Mouse (Mus musculus): Measurements from ENCODE around the gene Ednra. TPM values are rescaled to one million over a fixed set of nuclear protein-coding genes. Genes with fewer than 3 reads are reported as not detected.
A peak's percentile ranks its signal among the peaks of the same experiment; 100 is the strongest.

Ednra gene
- polyA plus RNA-seq, 1 experiment = 5.9 TPM

DNA sequence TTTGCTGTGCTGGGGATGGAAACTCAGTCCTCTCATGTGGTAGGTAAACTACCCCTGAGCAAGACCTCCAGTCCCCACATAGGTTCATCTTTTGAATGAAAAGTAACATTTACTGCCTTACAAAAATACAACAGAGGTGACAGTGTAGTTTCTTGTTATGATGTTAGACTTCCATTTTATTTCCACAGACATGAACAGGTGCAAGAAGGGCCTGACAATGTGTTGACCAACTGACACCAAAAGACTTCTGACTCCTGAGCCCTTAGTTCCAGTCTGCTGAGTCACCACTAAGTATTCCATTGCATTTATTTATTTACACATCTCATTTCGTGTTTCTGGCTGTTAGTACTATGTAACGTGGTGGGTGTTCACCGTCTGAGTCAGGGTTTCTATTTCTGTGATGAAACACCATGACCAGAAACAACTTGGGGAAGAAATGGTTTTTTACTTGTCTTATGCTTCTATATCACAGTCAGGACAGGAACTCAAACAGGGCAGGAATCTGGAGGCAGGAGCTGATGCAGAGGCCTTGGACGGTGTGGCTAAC lies 64.7 kb downstream of the Ednra start:
- no peak for DNase-seq (ENCODE audit: extremely low spot score in 1 of 2, low spot score in 1 of 2)

GRCm38 (mm10) chr8:77658356-77658755 lies 65.9 kb downstream of the Ednra start:
- no peak for DNase-seq (ENCODE audit: extremely low spot score in 1 of 2, low spot score in 1 of 2)

- no peak for DNase-seq (ENCODE audit: extremely low spot score in 1 of 2, low spot score in 1 of 2)
Observed at GRCm38 (mm10) chr8:77650646-77651190, 73.5 kb downstream of the Ednra start.

GRCm38 (mm10) chr8:77640093-77640839 lies 84.0 kb downstream of the Ednra start:
- no peak for DNase-seq (ENCODE audit: extremely low spot score in 1 of 2, low spot score in 1 of 2)

DNA sequence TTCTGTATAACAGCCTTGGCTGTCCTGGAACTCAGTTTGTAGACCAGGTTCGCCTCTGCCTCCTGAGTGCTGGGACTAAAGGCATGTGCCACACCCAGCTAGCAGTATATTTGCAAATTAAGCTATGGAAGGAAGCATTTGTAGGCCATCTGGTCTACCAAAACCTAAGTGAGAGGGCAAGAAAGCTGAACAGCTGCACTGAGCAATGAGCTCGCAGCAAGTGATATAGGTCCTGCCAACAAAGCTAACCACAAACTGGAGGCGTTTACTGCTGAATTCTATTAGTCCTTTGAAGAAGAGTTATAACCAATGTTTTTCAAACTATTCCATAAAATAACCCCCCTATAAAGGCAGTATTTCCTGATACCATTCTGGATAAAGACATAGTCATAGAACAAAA lies 86.7 kb downstream of the Ednra start:
- DNase-seq (ENCODE audit: extremely low spot score in 1 of 2, low spot score in 1 of 2) = no peak

DNA sequence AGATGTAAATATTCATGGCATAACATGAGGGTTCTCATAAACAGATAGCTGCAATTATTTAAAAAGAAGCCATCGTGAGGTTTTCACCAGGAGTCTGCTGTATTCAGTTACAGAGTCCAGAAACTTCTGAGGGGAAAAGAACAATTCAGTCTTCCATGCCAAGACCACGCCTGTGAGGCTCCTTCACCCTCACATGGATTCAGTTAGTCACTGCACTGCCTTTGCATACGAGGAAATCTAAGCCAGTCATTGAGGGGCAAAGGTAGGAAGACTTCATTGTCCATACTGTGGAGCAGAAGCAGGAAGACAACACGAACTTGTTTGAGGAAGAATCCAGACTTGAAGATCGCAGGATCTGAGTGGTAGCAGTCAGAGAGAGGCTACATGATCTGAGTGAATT lies 90.2 kb downstream of the Ednra start:
- no peak for DNase-seq (ENCODE audit: extremely low spot score in 1 of 2, low spot score in 1 of 2)

DNA sequence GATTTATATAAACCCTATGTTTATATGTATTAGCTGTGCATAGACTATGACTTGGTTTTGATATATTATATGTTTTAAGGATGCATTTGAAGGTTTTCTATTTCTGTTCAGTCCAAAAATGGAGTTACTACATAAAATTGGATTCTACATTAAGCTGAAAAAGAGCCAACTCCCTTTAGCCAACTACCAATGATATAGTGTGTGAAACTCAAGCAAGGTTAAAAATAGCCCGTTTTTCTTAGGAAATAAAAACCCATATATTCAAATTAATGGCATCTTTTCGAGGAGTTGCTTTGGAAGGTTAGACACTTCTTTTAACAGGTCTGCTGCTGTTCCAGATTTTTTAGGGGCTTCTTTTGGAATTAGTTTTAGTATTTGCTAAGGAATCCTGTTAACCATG lies 91.1 kb downstream of the Ednra start:
- no peak for DNase-seq (ENCODE audit: extremely low spot score in 1 of 2, low spot score in 1 of 2)

DNA sequence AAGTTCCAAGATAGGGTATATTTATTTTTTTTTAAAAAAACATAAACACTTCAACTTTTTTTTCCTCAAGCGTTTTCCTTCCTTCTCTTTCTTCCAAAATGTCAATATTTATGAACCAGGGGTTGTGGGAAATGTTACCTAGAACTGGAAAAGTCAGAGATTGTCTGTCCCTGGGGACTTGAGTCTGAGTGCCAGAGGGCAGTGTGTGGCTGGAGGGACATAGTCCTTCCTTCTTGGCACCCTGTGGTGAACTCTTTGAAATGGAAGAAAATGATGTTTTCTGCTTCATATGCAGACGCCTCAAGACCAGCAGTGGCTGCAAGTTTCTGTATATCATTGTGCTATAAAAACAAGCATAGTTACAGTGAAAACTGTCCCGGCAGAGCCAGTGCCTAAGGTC lies 93.6 kb downstream of the Ednra start:
- DNase-seq (ENCODE audit: extremely low spot score in 1 of 2, low spot score in 1 of 2) = no peak

DNA sequence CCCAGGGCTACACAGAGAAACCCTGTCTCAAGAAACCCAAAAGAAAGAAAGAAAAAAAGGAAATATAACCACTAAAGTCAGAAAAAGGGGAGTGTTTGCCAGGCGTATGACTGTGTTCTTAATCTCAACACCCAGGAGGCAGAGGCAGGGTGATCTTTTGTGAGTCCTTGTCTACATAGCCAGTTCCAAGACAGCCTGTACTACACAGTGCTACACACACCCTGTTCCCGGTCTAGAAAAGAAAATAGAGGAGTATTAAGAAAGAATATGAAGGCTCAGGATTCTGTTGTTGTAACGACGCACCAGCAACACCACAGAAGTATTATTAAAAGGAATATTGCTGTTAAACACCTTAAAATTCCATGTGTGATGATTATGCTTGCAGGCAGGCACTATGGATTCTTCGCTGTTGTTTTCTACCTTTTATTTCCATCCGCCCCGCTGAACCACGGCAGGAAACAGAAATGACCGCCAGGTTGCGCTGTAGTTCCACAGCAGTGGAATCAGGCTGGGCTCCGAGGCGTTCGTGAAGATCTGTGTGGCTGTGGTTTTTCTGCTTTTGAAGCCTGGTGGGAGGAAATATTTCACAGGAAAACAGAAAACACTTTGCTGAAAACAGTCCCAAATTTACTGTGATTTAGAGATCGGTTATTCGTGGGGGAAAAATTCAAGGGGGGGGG lies 94.3 kb downstream of the Ednra start:
- DNase-seq (ENCODE audit: extremely low spot score in 1 of 2, low spot score in 1 of 2) = peak; percentile 44 to 92

DNA sequence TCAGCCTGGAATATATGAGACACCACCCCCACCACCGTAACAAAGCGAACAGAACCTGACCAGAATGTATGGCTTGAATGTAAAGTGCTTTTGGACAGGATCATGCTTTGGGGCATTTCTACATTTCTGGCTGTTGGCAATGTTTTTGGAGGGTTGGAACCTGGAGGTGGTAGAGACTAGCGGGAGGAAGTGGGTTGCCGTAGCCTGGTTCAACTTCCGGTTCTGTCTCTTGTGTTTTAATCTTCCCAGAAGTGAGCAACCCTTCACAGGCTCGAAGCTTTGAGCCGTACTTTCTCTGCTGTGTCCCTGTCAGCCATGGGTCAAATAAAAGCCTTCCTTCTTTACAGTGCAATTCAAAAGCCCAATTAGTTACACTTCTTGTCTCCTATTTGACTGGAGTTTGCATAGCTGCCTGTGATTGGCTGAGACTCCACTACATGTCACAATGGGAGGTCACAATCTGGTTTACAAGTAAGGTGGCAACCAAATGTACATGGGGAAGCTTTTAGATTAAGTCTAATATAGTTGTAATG lies 100.5 kb downstream of the Ednra start:
- DNase-seq (ENCODE audit: extremely low spot score in 1 of 2, low spot score in 1 of 2) = no peak

- peak in 1 of 2 experiments; percentile 11 for DNase-seq (ENCODE audit: extremely low spot score in 1 of 2, low spot score in 1 of 2)
Observed at GRCm38 (mm10) chr8:77617916-77618315, 106.3 kb downstream of the Ednra start.

Other genes with a start within 250 kb of the Ednra start
- gene Arhgap10, start 206.5 kb downstream of the Ednra start, polyA plus RNA-seq (2012; rRNA removed) = 17.4 and 19.2 TPM in 2 replicates
- 19.3 and 19.9 TPM in 2 replicates for gene Prmt9, start 175.1 kb downstream of the Ednra start, polyA plus RNA-seq (2012; rRNA removed)
- gene Tmem184c, start 113.8 kb downstream of the Ednra start, polyA plus RNA-seq (2012; rRNA removed) = 59.1 and 61.4 TPM in 2 replicates